Mouse (Mus musculus) cerebellum, postnatal 14 days (tissue): Measurements from ENCODE around the gene Olfr710.
"Not testable (repeated sequence)": the region's sequence is repeated elsewhere in the genome, so short reads cannot be mapped to it uniquely, and the experiment has no call there.

Experiments used
- DNase-seq, 2 experiments: peaks; one replicate each; pipeline ENCODE4 v3.0.0; 2021; ENCODE audit warnings: mixed read lengths in 2 of 2

Gene Olfr710

GRCm38 (mm10) chr7:106948212-106948611 is at the start of gene Olfr710:
Gene Olfr710 (minus strand): TSS chr7:106948312.
- no peak for DNase-seq

GRCm38 (mm10) chr7:106985236-106985635 is 37.1 kb upstream of the Olfr710 start:
- DNase-seq, result no peak

GRCm38 (mm10) chr7:106975353-106975752 is 27.2 kb upstream of the Olfr710 start, which contains the start of gene Olfr711:
Gene Olfr711 (minus strand): TSS chr7:106975453.
- no peak for DNase-seq

- DNase-seq, result not testable (repeated sequence)
These were observed 19.4 kb upstream of the Olfr710 start for GRCm38 (mm10) chr7:106967503-106967902.

- no peak for DNase-seq
These were observed 15.7 kb upstream of the Olfr710 start, which contains the start of gene Olfr6 for GRCm38 (mm10) chr7:106963837-106964236. Gene Olfr6 (minus strand): TSS chr7:106963937.

- DNase-seq, result no peak
These were observed 16.0 kb downstream of the Olfr710 start, which contains the start of gene Olfr709-ps1 for GRCm38 (mm10) chr7:106932119-106932518. Gene Olfr709-ps1 (minus strand): TSS chr7:106932219.

- peak; percentile 0 to 3 for DNase-seq
These were observed 27.2 kb downstream of the Olfr710 start for GRCm38 (mm10) chr7:106920961-106921360.

GRCm38 (mm10) chr7:106907676-106908075 is 40.4 kb downstream of the Olfr710 start, which contains the start of gene Olfr1532-ps1:
Gene Olfr1532-ps1 (plus strand): TSS chr7:106908001.
- no peak for DNase-seq

GRCm38 (mm10) chr7:106901141-106901540 is 47.0 kb downstream of the Olfr710 start, which contains the start of gene Olfr707:
Gene Olfr707 (minus strand): TSS chr7:106901241.
- not testable (repeated sequence) for DNase-seq
